Mouse (Mus musculus) heart, postnatal 4 days (tissue): ENCODE data around the gene Slc6a20b. TPM values are rescaled to one million over a fixed set of nuclear protein-coding genes. Genes with fewer than 3 reads are reported as not detected.
"Not testable (repeated sequence)": the region's sequence is repeated elsewhere in the genome, so short reads cannot be mapped to it uniquely, and the experiment has no call there.

Experiments used
- DNase-seq: peaks from one replicate; pipeline ENCODE4 v3.0.0; 2021
- total RNA-seq, 2 experiments: library from RNA; stranded (reverse); gene quantifications; 2 replicates each; pipeline ENCODE4 v1.2.3; 2021

The Slc6a20b gene
- total RNA-seq: not detected

DNA sequence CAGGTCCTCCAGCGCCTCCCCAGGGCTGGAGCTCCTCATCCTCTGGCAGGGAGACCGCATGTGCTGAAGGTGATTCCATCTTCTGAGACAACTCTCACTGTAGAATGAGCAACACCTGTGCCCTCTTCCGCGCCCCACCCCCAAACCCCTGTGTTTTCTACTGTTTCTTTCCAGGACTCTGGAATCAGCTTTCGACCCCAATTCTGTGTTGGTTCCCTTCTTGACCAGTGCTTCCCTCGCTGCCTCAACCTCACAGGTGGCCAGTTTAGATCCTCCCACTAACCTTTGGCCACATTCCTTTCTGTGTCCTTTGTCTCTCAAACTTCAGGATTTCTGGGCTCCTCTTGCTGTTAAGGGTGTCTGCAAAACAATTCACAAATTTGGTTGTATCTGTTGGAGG is at the start of gene Slc6a20b:
Slc6a20b (minus strand) TSS at position 285 of the 400 bp plus-strand sequence.
- DNase-seq: no peak

DNA sequence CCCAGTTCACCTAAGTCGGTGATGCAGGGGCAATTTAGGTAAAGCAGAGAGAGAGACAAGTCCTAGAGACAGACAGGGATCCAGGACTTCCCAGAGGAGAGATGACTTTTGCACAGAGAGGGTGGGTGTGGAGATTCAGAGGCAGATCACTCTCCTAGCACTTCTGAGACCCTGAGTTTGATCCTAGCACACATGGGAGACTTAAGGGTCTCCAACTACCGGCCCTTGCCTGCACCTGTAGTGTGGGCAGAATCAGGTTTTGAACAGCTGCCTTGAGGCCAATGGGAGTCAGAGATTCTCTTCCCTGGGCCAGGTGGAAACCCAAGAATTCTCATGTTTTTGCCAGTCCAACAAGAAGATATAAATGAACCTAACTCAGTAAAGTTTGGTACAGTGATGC is 46.8 kb upstream of the Slc6a20b start:
- no peak for DNase-seq

DNA sequence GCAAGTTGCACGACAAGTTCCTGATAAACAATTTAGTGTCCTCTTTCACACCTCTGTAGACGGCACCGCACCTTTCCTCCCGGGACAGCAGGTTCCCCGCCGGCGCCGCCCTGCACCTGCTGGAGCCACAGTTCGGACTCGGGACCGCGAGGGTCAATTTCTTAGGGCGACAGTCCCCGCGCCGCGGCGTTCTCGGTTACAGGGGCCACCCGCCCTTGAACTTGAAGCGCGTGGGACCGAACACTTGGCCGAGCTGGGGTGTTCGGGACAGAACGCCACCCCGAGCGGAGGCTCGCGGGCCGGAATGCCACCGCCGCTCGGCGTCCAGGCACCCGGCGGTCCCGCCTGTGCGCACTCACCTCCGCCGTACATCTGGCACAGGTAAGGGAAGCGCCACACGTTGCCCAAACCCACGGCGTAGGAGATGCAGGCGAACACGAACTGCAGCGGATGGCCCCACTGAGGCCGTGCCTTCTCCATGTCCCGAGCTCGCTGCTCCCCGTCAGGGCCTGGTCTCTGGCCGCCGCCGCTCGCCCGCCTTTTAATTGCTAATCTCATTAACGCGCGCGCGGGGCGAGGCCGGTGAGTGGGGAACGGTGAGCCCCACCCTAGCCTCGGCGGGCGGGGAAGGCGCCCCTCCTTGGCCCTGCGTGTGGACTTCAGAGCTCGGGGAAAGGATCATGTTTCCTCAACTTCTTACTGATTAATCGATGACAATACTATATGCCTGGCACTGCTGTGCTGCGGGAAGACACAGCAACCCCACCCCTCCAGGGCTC is 46.2 kb upstream of the Slc6a20b start, which contains the start of the genes Ccr9 and Slc6a20a:
Ccr9 (plus strand) TSS at position 113 of the 779 bp plus-strand sequence.
Slc6a20a (minus strand) TSS at position 559 of the 779 bp plus-strand sequence.
- peak; percentile 5 for DNase-seq

DNA sequence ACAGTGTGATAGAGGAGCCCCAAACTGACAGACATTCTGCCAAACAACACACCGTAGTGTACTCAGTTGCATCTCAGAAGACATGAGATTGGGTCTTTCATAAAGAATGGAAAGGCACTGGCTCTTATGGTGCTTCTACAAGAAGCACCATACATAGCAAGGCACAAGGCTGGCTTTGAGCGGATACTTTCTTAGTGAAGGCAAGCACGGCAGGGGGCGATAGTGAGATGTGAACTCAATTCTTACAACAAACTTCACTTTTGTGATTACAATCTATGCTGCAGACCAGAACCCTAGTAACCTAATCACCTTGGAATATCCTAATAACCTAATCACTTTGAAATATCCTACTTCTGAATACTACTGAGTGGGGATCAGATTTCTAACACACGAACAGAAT is 33.3 kb upstream of the Slc6a20b start:
- peak; percentile 24 for DNase-seq

DNA sequence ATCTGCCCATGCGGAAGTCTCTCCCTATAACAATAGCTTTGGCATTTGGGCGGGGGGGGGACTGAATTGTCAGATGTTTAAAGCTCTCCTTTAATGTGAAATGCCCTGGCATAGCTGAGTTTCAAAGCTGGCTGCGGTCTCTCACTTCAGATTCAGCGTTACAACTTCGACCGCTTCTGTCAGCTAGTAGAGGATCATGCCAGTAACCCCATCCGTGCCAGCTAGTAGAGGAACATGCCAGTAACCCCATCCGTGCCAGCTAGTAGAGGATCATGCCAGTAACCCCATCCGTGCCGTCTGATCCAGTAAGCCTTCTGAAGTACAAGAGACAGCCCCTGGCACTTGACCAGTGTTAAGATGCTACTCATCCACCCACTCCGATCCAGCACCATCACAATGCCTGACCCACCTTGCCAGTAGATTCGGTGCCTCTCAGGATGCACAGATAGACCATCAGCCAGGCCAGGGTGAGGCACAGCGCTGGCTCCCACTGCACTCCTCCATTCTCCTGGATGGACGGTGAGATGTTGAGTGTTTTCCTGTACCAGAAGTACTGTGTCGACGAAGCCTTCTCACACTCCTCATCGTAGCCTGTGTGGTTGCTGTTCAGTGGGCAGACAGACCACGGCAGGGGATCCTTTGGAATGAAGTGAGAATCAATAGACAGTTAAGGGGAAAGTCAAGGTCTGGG is 27.8 kb upstream of the Slc6a20b start:
- not testable (repeated sequence) for DNase-seq

DNA sequence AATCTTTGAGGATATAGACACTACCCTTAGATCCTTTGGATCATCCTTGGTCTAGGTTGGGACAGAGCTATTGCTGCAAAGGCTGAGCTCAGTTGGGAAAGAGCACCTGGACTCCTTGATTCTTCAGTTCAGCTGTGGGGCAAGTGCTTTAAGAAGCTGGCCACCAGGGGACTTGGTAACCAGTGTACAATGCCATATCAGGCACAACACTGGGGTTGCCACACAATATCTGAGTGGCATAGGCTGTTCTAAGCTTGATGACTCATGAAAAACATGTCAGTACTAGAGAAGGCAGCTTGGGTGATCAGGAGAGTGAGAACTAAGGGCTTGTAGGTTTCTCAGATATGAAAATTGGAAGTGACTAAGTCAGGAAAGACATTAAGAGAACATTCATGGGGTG is 26.6 kb upstream of the Slc6a20b start:
- no peak for DNase-seq

DNA sequence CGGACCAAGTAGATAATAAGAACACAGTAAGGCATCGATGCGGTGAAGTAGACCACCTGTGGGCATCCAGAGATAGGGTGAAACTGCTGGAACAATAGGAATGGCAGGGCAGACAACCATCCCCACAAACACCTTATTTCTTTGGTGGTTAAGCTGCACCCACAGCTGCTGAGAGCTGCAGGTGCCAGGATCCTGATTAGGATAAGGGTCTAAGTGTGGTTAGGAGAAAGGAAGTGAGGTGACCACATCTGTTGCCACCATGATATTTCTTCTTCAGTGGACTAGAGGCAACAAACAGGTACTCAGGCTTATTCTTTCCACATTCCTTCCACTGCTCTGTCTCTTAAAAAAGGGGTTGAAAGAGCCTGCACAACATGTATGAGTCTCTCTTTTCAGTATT is 25.1 kb upstream of the Slc6a20b start:
- no peak for DNase-seq

DNA sequence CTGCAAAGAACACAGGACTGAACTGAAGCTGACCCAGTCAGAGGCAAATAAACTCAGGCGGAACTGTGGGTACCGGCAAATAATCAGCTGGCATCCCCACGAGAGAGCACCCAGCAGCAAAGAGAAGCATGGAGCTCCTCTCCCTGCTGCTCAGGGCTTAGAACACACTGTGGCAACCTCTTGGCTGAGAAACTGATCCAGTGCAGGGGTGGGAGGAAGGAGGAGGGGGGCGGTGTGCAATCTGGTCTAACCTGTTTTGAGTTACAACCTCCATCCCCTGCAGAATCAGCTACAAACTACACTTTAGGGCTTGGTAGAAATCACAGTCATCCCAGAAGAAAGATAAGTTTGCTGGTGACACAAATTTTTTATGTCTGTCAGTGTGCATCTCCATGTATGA is 19.0 kb upstream of the Slc6a20b start:
- DNase-seq: no peak

DNA sequence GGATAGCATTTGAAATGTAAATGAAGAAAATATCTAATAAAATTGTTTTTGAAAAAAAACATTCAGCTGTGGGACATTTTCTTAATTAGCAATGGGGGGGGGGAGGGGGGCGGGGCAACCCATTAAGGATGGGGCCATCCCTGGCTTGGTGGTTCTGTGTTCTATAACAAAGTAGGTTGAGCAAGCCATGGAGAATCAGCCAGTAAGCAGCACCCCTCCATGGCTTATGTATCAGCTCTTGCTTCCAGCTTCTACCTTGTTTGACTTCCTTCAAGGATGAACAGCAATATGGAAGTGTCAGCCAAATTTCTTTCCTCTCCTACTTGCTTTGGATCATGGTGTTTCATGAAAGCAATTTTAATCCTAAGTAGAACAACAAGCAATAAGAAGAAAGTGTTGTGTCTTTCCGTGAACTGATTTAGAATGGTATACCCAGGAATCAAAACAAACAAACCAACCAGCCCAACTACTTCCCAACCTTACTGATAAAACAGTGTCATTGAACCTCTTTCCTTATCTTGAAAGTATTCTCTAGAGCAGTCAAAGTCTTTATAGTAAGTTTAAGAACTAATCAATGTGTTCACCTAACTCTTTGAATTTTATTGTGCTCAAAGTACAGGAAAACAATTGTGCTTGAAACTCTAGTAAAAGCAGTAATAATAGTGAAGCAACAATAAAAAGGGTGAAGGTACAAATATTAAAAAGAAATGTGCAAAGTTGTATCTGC is 17.6 kb upstream of the Slc6a20b start:
- DNase-seq: no peak

DNA sequence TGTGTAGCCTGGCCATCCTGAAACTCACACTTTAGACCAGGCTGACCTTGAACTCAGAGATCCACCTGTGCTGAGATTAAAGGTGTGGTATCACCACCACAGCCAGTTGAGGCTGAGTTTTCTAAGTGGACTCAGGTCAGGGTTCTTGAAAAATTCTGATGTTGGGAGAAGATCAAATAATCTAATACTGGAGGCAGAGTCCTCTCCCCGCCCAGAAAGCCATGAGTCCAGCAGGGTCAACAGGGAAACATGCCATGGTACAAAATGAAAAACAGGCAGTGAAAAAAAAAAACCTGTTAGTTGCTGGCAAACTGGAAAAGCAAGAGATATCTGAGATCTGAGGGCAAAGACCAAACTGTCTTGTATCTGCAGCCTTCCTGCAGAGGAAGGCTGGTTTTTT is 7.7 kb upstream of the Slc6a20b start:
- DNase-seq: no peak

DNA sequence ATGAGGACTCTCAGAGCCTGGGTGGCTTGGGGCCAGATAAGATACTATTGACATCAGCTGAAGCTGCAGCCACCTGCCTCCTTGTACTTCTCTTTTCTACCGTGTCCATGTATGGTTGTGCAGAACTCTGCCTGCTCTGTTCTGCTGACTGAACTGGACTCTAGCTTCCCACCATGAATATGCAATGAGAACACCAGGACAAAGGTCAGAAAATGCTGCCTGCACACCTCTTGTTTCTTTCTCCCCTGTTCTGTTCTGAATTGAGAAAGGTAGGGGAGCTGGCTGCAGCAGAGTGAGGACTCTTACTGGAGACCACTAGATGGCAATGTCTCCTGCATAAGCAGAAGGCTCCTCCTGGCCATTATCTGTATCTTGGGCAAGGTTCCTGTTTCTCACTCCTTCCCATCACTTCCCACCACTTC is 6.3 kb upstream of the Slc6a20b start:
- DNase-seq: peak; percentile 35

DNA sequence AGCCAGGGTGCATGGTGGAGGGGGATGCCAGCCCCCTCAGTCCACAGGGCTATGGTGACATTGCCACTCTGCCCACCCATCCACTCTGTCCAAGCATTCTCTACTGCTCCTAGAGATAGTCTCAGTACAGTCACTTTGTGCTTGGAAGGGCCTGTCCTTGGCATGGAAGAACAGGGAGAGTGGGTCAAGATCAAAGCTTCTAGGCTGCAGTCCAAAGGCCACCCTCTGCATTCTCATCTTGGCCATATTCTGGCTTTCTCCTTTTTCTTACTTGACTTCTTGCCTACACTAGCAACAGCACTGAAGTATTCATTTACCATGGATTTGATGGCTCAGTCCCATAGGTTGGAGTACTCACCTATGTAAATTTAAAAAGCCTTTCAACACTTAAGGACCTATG is 5.9 kb upstream of the Slc6a20b start:
- DNase-seq: no peak

DNA sequence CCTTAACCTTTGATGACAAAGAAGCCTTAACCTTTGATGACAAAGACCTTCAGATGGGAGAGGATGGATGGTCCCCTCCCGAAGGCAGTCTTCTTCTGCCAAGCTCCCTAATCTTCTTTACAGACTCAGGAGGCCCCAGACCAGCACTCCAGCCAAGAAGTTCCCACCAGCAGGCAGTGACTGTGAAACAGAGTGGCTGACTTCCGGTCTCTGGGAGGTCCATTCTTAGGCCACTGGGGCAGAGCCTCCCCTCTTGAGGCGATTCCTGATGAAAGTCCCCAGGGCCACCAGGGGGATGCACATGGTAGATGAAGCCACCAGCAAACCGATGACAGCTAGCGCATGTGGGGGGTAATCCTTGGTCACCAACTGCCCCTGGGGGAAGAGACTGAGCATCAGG is 4.4 kb upstream of the Slc6a20b start:
- no peak for DNase-seq

DNA sequence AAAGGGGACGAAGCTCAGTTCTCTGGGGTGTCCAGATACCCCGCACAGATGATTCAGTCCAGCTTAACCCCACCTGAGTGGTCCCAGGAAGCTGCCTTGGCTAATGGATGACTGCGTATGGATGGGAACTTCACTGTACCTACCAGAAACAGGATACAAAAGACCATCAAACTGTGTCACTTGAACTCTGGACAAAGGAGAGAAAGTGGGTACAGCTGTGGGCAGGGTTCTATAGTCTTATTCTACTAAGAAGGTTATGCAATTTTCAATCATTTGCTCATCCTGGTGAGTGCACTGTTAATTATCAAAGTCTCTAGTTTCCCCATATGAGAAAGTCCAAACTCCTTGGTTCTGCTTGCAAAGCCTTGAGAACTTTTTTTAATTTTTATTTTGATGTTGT is 628 bp upstream of the Slc6a20b start:
- no peak for DNase-seq

DNA sequence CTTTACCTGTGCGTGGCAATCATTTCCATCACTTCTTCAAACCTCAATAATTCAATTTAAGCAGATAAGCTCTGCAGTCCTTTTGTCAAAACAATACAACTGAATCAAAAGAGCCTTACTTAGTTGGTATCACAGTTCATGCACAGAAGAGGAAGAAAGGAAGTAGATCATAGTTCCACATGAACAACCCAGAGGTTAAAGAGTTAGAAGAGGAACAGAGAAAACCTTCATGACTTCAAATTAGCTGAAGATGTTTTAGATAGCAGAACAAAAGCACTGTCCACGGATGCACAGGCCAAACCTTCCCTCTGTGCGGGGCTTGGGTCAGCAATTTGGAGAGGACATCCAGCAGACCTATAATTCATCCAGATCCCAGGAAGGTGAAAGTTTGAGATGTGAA is 699 bp downstream of the Slc6a20b start:
- no peak for DNase-seq

DNA sequence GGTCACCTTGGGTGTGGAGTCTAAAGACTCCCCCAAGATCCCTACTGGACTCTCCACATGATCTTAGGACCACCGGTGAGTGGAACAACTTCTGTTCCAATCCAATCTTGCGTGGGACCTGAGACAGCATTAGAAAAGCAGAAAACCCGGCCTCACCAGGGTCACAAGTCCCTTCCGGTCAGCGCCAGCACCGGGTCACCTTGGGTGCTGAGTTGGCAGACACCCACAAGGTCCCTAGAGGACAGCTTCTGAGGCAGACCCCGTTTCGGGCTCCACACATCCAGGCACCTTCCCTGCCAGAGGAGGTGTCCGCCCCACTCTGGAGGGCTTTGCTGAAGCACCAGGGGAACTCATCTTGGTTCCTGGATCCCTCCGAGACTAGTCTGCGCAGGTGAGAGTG is 6.5 kb downstream of the Slc6a20b start:
- DNase-seq: no peak

DNA sequence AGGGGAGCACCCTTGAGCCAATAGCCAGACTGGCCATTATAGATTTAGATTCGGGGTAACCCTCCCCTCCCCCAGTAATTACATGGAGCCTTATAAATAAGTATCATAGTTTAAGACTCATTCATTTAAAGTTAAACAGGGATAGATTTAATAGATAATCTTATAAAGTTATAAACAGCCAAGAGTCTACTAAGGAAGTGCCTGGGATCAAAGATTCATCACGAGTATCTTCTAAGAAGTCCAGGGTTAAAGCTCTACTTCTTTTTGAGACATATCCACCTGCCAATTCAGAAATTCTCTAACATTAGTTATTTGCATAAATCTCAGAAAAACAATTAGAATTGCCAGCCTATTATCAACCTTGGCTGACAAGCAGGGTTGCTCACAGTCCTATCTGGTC is 7.6 kb downstream of the Slc6a20b start:
- no peak for DNase-seq

DNA sequence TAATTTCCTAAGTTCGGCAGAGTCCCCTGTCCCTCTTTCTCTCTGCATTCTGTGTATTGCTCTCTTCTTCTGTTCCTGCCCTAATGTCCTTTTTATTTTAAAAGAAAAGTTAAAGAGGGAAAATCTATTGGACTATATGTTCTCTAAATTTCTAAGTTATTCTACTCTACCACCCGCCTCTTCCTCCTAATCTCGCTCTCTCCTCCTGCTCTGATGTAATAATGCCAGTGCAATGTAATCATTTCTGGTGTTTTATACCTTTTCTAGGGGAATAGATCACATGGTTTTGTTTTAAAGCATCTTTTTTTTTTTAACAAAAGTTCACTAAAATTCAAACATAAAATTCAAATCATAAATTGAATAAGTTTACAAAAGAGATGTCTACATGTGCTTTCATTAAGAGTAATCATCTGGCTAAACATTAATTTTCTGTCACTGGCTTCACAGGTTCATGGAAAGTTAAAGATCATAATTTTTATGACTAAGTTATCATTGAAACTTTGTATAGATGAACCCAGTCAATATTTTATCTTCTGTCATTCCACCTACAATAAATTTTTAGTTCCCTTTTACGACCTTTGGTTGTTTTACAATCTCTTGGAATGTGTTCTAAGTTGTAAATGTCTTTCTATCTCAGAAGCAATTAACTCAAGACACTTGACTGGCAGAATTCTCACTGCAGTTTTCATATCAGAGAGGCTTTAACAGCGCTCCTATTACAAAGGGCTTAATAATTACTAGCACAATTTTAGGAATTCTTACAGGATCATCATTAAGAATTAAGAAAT is 11.9 kb downstream of the Slc6a20b start:
- no peak for DNase-seq

DNA sequence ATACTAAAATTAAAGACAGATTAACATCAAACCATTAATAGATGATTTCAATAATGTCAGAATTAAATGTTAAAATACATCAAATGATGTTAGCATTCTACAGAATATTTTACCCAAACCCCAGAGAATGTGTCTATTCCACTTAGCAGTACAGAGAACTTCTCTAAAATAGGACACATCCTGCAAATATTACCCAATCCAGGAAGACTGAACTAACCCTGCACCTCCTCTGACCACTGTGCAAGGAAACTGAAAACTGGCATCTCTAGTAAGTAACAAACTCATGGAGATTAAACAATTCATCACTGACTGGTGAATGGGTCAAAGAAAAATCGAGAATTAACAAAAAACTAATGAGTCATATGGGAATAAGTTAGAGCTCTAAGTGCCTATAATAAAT is 30.8 kb downstream of the Slc6a20b start:
- DNase-seq: no peak

DNA sequence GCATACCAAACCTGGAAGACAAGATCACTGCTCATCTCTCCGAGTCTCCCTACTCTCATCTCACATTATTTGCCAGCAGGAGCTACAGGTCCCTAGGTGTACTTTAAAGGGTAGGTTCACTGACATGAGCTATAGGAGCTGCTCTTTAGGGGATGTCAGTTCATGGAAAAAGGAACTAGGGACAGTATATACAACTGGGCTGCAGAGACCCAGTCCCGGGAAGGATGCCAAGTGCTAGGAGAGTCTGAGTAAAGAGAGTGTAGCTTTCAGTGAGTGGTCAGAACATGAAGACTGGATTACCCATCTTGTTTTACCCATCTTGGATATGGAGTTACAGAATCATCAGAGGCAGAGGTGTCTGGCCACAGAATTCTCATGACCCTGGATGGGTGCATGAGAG is 35.0 kb downstream of the Slc6a20b start:
- peak; percentile 14 for DNase-seq

DNA sequence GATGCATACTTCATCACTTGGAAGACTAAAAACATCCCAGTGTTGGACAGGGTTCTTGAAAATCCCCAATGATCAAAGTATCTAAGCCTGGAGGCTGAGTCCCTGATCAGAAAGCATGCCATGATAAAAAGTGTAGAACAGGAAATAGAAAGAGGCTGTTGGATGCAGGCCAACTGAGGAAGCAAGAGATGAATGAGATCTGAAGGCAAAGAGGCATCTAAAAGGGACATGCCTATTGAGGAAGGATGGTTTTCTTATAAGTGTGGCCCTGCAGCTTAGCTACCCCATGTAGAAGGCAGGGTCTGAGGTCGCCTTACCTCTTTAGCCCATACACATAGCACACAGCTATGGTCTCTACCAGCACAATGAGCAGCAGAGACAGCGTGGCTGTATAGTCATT is 35.5 kb downstream of the Slc6a20b start:
- DNase-seq: no peak

DNA sequence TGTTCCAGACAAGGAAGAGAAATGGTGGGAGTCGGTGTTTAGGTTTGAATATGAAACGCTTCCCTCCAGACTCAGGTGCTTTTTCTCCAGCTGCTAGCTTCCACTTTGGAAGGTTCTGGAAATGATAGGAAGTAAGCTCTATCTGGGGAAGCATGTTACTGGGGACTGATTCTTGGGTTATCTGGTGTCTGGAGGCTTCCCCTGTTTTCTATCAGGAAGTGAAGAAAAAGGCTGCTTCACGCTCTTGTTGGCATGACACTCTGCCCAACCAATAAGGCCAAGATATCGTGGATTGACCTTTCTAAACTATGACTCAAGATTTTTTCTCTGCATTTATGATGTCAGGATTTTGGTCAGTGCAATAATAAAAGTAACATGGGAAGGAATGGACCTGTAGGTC is 37.2 kb downstream of the Slc6a20b start:
- DNase-seq: no peak
